Mouse (Mus musculus) G1E-ER4 (cell line): ENCODE data around the gene Vars2. TPM values are rescaled to one million over a fixed set of nuclear protein-coding genes. Genes with fewer than 3 reads are reported as not detected.

Experiments used
- GATA1 ChIP-seq: IDR thresholded peaks from one replicate; pipeline ENCODE4 v1.8.0; 2012; ENCODE audit warnings: low read length, inconsistent platforms
- polyA plus RNA-seq: library from polyadenylated mRNA; stranded (reverse); fragments of >175 nt; gene quantifications from 2 replicates; pipeline ENCODE4 v1.2.3, GENCODE M21; 2012

Vars2 gene
- polyA plus RNA-seq, 1 experiment, result 135 TPM

GRCm38 (mm10) chr17:35669731-35670130 is 2.3 kb upstream of the Vars2 start:
- no peak for TF ChIP-seq GATA1

DNA sequence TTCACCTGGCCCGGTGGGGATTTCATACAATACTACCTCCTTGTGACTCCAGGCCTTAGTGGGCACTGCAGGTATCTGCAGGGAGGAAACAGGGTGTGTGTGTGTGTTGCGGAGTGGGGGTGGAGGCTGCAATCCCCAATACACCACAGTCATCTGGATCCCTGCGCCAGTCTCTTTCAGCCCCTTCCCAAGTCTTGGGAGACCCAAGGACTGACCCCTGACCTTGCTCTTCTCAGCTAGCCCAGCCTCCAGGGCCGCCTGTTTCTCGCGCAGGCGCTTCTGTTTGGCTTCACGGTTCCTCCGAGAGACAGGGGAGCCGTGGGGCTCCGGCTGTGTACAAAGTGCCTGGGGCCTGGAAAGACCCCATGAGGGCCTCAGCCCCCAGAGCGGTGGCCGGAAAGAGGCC is 538 bp downstream of the Vars2 start:
- TF ChIP-seq GATA1, result no peak

- no peak for TF ChIP-seq GATA1
These were observed 1.4 kb downstream of the Vars2 start for GRCm38 (mm10) chr17:35665957-35666515.

- TF ChIP-seq GATA1, result no peak
These were observed 14.3 kb downstream of the Vars2 start for GRCm38 (mm10) chr17:35653086-35653485.

DNA sequence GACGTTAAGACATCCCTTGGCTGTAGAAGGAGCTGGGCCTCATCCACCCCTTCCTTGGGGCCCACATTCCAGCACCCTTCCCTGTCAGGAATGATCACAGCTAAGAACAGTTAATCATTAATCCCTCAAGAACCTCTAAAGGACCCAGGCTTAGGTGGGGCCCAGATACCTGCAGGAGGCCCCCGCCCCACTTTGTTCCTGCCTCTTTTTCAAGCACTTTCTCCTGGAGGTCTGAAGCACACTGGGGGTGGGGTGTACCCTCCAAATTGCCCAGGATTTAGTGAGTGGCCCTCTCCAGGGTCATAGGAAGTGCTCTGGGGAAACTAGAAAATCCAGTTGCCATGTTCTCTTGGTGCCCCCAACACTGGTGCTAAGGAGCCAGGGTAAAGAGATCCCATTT is 18.0 kb downstream of the Vars2 start:
- TF ChIP-seq GATA1, result no peak

- TF ChIP-seq GATA1, result no peak
These were observed 23.7 kb downstream of the Vars2 start, which contains the start of gene Mucl3 for GRCm38 (mm10) chr17:35643609-35644236. TSS of gene Mucl3 (minus strand) at chr17:35643695.

DNA sequence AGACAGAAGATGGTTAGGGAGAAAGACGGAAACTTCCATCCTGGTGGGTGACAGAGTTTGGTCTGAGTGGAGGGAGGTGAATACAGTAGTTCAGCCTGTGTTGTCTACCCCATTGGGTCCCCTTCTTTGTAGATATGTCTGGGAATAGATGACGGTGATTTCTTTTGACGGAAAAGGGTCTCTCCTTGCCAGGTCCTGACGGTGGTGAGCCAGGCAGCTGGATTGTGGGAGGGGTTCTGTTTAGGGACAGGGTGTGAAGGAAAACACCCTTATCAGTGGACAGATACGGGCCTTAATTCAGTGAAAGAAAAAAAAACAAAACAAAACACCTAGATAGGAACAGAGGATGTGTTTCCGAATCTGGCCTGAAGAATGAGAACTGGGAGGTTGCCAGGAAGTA is 28.0 kb downstream of the Vars2 start:
- no peak for TF ChIP-seq GATA1

- no peak for TF ChIP-seq GATA1
These were observed 28.8 kb downstream of the Vars2 start for GRCm38 (mm10) chr17:35638475-35639190.

GRCm38 (mm10) chr17:35636363-35636762 is 31.0 kb downstream of the Vars2 start:
- TF ChIP-seq GATA1, result no peak

GRCm38 (mm10) chr17:35635699-35636111 is 31.7 kb downstream of the Vars2 start:
- no peak for TF ChIP-seq GATA1

- no peak for TF ChIP-seq GATA1
These were observed 32.2 kb downstream of the Vars2 start for GRCm38 (mm10) chr17:35635202-35635601.

DNA sequence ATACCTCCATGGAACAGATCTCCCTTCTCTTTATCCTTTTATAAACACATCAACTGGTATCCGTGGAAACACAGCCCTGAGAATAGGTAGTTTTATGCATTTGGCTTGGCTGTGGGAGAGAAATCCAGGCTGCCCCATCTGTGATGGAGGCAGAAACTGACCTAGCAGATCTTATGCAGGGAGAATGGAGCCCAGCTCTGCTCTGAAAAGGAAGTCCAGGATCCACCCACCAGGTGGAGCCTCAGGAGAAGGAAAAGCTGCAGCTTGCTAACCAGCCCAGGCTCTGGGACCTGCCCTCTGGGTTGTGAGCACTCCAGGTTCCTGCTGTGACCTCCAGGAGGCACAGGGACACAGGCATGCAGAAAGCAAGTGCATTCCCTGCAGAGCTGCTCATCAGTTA is 33.4 kb downstream of the Vars2 start:
- TF ChIP-seq GATA1, result no peak

DNA sequence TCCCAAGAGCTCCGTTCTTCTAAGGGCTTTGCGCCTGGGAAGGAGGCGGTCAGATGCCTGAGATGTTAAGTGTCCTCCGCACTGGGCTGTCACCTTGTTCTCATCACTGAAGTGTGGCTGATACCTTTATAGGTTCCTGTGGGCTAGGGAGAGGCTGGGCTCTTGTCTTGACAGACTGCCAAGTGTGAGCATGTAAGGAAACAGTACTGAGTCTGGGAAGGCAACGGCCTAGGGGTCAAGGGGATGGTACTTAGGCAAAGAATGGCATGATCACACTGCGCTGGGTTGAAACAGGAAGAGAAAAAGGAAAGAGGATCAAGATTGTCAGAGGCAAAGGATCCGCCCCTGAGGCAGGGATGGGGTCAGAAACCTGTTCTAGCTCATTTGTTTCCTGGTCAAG is 40.9 kb downstream of the Vars2 start, which contains the start of gene Gm9573:
Gene Gm9573, minus strand, starts transcription at position 101 of the 400 bp plus-strand sequence.
- no peak for TF ChIP-seq GATA1

DNA sequence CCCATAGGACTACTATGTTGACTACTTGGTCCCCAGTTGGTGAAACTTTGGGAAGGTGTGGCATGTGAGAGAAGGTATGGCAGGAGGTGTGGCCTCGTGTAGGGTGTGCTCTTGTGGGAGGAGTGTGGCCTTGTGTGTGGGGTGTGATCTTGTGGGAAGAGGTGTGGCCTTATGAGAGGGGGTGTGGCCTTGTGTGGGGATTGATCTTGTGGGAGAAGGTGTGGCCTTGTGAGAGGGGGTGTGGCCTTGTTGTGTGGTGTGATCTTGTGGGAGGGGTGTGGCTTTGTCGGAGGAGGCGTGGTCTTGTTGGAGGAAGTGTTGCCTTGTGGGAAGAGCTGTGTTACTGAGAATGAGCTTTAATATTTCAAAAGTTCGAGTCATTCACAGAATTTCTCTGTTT is 50.3 kb downstream of the Vars2 start:
- TF ChIP-seq GATA1, result no peak

Other genes with a start within 250 kb of the Vars2 start
- gene H2-Q6, start 242.7 kb downstream of the Vars2 start, polyA plus RNA-seq, result not detected in 2 replicates
- gene H2-Q7, start 228.4 kb downstream of the Vars2 start, polyA plus RNA-seq, result not detected in 2 replicates
- not detected in 2 replicates for gene H2-Q10, start 197.5 kb downstream of the Vars2 start, polyA plus RNA-seq
- gene Pou5f1, start 161.6 kb downstream of the Vars2 start, polyA plus RNA-seq, result not detected in 2 replicates
- gene Tcf19, start 150.8 kb downstream of the Vars2 start, polyA plus RNA-seq, result 66.4 and 70.1 TPM in 2 replicates
- 18.1 and 24.7 TPM in 2 replicates for gene Cchcr1, start 150.5 kb downstream of the Vars2 start, polyA plus RNA-seq
- gene Psors1c2, start 134.4 kb downstream of the Vars2 start, polyA plus RNA-seq, result 0.76 and 0.77 TPM in 2 replicates
- not detected in 2 replicates for gene Cdsn, start 115.5 kb downstream of the Vars2 start, polyA plus RNA-seq
- not detected in 2 replicates for gene 2300002M23Rik, start 100.1 kb downstream of the Vars2 start, polyA plus RNA-seq
- not detected in 2 replicates for gene Sfta2, start 66.0 kb downstream of the Vars2 start, polyA plus RNA-seq
- not detected in 2 replicates for gene Gm9573, start 41.0 kb downstream of the Vars2 start, polyA plus RNA-seq
- gene Mucl3, start 23.9 kb downstream of the Vars2 start, polyA plus RNA-seq, result not detected in 2 replicates
- gene Gtf2h4, start 6.1 kb upstream of the Vars2 start, polyA plus RNA-seq, result 20.1 and 28.1 TPM in 2 replicates
- 0.02 and 0.03 TPM in 2 replicates for gene Ddr1, start 37.0 kb upstream of the Vars2 start, polyA plus RNA-seq
- gene Ier3, start 154.1 kb upstream of the Vars2 start, polyA plus RNA-seq, result 33.3 and 33.4 TPM in 2 replicates
- gene Flot1, start 155.6 kb upstream of the Vars2 start, polyA plus RNA-seq, result 85.3 and 87.0 TPM in 2 replicates
- 178 and 400 TPM in 2 replicates for gene Tubb5, start 170.7 kb upstream of the Vars2 start, polyA plus RNA-seq
- 22.5 and 24.1 TPM in 2 replicates for gene Mdc1, start 173.9 kb upstream of the Vars2 start, polyA plus RNA-seq
- gene Nrm, start 193.7 kb upstream of the Vars2 start, polyA plus RNA-seq, result 13.8 and 21.9 TPM in 2 replicates
- gene Ppp1r18, start 198.0 kb upstream of the Vars2 start, polyA plus RNA-seq, result 36.5 and 37.7 TPM in 2 replicates
- gene Dhx16, start 212.2 kb upstream of the Vars2 start, polyA plus RNA-seq, result 65.8 and 80.6 TPM in 2 replicates
- gene 2310061I04Rik, start 229.8 kb upstream of the Vars2 start, polyA plus RNA-seq, result 197 and 224 TPM in 2 replicates
- 13.6 and 20.0 TPM in 2 replicates for gene Atat1, start 242.5 kb upstream of the Vars2 start, polyA plus RNA-seq
- 6.5 and 7.3 TPM in 2 replicates for gene Mrps18b, start 248.8 kb upstream of the Vars2 start, polyA plus RNA-seq
- 47.9 and 54.1 TPM in 2 replicates for gene Ppp1r10, start 248.8 kb upstream of the Vars2 start, polyA plus RNA-seq